Mouse (Mus musculus): ENCODE data around the gene Gm49340. TPM values are rescaled to one million over a fixed set of nuclear protein-coding genes. Genes with fewer than 3 reads are reported as not detected.
"Not testable (repeated sequence)": the region's sequence is repeated elsewhere in the genome, so short reads cannot be mapped to it uniquely, and the experiment has no call there.

The Gm49340 gene
- polyA plus RNA-seq, 1 experiment: not detected

DNA sequence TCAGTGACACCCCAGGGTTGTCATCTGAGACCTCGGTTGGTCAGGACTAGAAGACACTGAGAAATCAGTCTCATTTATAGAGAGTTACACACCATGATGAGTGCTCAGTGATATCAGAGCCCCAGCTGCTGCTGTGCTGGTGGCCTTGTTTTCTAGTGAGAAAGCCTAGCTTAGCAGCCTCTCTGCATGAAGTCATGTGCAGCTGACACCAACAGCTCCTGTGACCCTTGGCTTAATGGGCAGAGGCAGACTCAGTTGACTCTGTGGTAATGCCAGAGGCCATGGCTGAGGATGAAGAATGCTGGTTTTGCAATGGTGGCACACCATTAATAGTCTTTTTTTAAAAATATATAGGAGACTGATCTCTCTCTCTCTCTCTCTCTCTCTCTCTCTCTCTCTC is 39.9 kb upstream of the Gm49340 start:
- H3K9ac ChIP-seq (ENCODE audit: low read depth, poor library complexity, severe bottlenecking): no peak overlapping the region
- H3K9me3 ChIP-seq (replicated peaks; ENCODE audit: control insufficient read depth, insufficient read depth, low read length, poor library complexity, severe bottlenecking): no peaks in the 10 kb centered on the region
- no peaks in the 10 kb centered on the region for H3K4me1 ChIP-seq (ENCODE audit: control insufficient read depth, insufficient read depth, low read length)
- no peaks in the 10 kb centered on the region for H3K27me3 ChIP-seq (ENCODE audit: control insufficient read depth, insufficient read depth, low read length, poor library complexity, severe bottlenecking)
- H3K4me3 ChIP-seq (ENCODE audit: low read depth, low read length): no peak overlapping the region
- H3K36me3 ChIP-seq (ENCODE audit: control insufficient read depth, insufficient read depth, low read length, poor library complexity, severe bottlenecking): no peaks in the 10 kb centered on the region
- no peak for TF ChIP-seq POLR2A (IDR thresholded peaks at IDR 0.05; ENCODE audit: insufficient read depth, low read length)
- TF ChIP-seq CTCF (IDR thresholded peaks at IDR 0.05; ENCODE audit: low read depth, low read length): no peak
- no peak for TF ChIP-seq EP300 (IDR thresholded peaks at IDR 0.05; ENCODE audit: insufficient read depth, low read depth, low read length)
- no peak overlapping the region for H3K27ac ChIP-seq (ENCODE audit: insufficient read depth, low read length)

DNA sequence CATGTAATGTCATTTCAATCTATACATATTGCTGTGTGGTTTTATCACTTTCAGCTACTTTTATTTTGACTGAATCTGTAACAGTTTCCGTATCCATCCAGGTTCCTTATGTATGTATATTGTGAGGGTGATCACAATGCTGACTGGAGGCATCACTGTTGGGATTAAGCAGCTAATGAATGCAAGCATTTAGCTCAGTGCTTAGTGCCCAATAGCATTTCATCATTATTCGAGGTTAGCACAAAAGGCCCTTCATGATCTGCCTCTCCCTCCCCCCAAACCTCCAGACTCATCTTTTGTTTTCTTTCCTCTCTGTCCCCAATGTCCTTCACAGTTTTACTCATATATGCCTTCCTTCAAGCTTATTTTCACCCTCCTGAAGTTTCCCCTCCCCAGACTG is 26.4 kb upstream of the Gm49340 start:
- Histone ChIP-seq H3K4me3 (ENCODE audit: low read depth, low read length) (no peak overlapping the region), H3K9me3 (replicated peaks; ENCODE audit: control insufficient read depth, insufficient read depth, low read length, poor library complexity, severe bottlenecking) (no peaks in the 10 kb centered on the region), H3K36me3 (ENCODE audit: control insufficient read depth, insufficient read depth, low read length, poor library complexity, severe bottlenecking) (no peaks in the 10 kb centered on the region), H3K27ac (ENCODE audit: insufficient read depth, low read length) (no peak overlapping the region), H3K27me3 (ENCODE audit: control insufficient read depth, insufficient read depth, low read length, poor library complexity, severe bottlenecking) (no peaks in the 10 kb centered on the region), H3K4me1 (ENCODE audit: control insufficient read depth, insufficient read depth, low read length) (no peaks in the 10 kb centered on the region), H3K9ac (ENCODE audit: low read depth, poor library complexity, severe bottlenecking) (no peak overlapping the region)
- no peak for TF ChIP-seq POLR2A (IDR thresholded peaks at IDR 0.05; ENCODE audit: insufficient read depth, low read length)
- no peak for TF ChIP-seq CTCF (IDR thresholded peaks at IDR 0.05; ENCODE audit: low read depth, low read length)
- no peak for TF ChIP-seq EP300 (IDR thresholded peaks at IDR 0.05; ENCODE audit: insufficient read depth, low read depth, low read length)

DNA sequence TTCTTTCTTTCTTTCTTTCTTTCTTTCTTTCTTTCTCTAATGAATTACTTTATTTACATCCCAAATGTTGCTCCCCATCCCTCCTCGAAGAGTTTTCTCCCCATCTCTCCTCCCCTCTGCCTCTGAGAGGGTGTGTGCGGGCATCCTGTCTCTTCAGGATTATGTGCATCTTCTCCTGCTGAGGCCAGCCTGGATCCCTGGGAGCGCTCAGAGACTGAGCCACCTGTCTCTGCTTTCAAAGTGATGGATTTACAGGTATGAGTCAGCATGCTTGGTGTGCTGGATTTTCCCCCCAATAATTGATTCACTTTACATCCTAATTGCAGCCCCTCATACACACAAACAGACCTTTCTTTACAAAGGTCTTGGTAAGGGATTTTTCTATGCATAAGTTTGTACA is 13.6 kb upstream of the Gm49340 start:
- TF ChIP-seq CTCF (IDR thresholded peaks at IDR 0.05; ENCODE audit: low read depth, low read length) (no peak), EP300 (IDR thresholded peaks at IDR 0.05; ENCODE audit: insufficient read depth, low read depth, low read length) (peak; percentile 82), POLR2A (IDR thresholded peaks at IDR 0.05; ENCODE audit: insufficient read depth, low read length) (no peak)
- H3K9ac ChIP-seq (ENCODE audit: low read depth, poor library complexity, severe bottlenecking): no peak overlapping the region
- no peaks in the 10 kb centered on the region for H3K36me3 ChIP-seq (ENCODE audit: control insufficient read depth, insufficient read depth, low read length, poor library complexity, severe bottlenecking)
- H3K27ac ChIP-seq (ENCODE audit: insufficient read depth, low read length): no peak overlapping the region
- H3K9me3 ChIP-seq (replicated peaks; ENCODE audit: control insufficient read depth, insufficient read depth, low read length, poor library complexity, severe bottlenecking): peaks cover 2% of the 10 kb centered on the region; the same call in 1 of the 2 replicates
- H3K4me1 ChIP-seq (ENCODE audit: control insufficient read depth, insufficient read depth, low read length): peaks cover 6% of the 10 kb centered on the region
- no peak overlapping the region for H3K4me3 ChIP-seq (ENCODE audit: low read depth, low read length)
- H3K27me3 ChIP-seq (ENCODE audit: control insufficient read depth, insufficient read depth, low read length, poor library complexity, severe bottlenecking): no peaks in the 10 kb centered on the region

DNA sequence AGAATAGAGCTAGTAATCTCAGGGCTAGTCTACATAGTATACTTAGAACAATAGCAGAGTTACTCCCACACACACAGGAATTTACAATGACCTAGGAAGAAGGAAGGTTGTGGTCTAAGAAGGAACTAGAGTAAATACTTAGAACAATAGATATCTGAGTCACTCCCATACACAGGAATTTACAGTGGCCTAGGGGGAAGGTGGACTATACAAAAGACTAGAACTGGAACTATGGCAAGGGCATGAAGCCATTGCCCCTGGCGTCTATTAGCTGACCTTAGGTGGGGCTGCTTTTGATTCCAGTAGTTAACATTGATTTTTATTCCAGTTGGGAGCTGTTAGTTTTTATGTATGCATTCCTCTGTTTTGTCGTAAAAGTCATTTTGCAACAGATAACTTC is 11.0 kb upstream of the Gm49340 start:
- not testable (repeated sequence) for H3K9ac ChIP-seq (ENCODE audit: low read depth, poor library complexity, severe bottlenecking); H3K27me3 ChIP-seq (ENCODE audit: control insufficient read depth, insufficient read depth, low read length, poor library complexity, severe bottlenecking); H3K4me1 ChIP-seq (ENCODE audit: control insufficient read depth, insufficient read depth, low read length); H3K9me3 ChIP-seq (replicated peaks; ENCODE audit: control insufficient read depth, insufficient read depth, low read length, poor library complexity, severe bottlenecking); H3K4me3 ChIP-seq (ENCODE audit: low read depth, low read length); H3K36me3 ChIP-seq (ENCODE audit: control insufficient read depth, insufficient read depth, low read length, poor library complexity, severe bottlenecking)
- H3K27ac ChIP-seq (ENCODE audit: insufficient read depth, low read length): peak overlapping the region; percentile 98
- peak; percentile 93 for TF ChIP-seq EP300 (IDR thresholded peaks at IDR 0.05; ENCODE audit: insufficient read depth, low read depth, low read length)

DNA sequence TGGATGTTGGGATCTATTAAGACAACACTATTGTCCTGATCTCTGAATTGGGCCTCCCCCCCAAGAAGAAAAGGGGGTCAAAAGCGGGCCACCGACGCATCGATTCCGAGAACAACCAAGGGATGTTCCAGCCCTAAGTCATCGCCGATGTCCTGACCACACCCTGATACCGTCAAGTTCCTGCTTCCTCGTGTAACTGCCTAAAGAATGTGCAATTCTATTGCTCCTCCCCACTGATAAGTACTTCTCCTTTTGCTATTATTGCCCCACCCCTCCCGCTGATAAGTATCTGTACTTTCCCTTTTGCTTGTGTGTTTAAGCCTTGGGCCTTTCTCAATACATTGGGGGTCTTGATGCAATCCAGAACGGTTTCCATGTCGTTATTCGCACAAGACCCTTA is 8.5 kb upstream of the Gm49340 start:
- not testable (repeated sequence) for H3K4me1 ChIP-seq (ENCODE audit: control insufficient read depth, insufficient read depth, low read length)

DNA sequence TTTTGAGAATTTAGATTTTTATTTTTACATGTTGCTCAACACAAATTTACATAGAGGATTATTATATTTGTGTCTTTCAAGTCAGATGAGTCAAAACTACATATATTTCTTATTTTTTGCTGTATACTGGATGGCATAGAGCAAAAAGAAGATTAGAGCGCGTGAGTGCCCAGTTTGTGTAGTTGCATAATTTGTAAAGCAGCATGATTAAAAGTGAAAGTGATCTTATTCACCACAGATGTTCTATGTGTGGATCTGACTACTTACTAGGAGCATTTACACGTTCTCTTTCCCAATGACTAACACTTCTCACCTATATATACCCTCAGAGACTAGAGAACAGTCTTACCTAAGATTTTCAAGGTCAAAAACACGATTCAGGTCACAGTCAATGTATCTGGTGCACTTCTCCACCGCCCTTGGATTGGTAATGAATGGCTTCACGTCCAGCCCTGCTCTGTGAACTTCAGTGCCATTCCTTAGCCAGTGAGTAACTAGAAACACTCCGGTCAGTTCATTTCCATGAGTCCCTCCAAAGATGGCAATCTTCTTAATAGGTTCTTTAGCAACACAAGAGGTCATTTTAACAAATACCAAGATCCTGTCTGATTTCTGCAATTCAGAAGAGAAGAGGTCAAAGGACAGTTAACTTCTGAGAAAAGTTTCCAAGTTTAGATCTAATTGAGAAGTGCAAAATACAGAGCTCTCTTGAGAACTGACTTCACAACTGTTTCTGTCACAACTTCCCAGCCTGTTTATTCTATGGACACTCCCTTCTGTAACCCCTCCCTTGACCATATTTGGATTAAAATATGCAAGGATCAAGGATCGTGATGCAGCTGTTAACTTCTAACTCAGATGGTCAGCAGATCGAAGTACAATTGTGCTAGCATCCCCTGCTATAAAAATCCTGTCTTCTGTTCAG is 5.4 kb upstream of the Gm49340 start:
- no peak overlapping the region; the same call in 1 of the 2 replicates for H3K27ac ChIP-seq (ENCODE audit: insufficient read depth, low read length)
- H3K36me3 ChIP-seq (ENCODE audit: control insufficient read depth, insufficient read depth, low read length, poor library complexity, severe bottlenecking): peaks cover 2% of the 10 kb centered on the region; the same call in 1 of the 2 replicates
- H3K4me1 ChIP-seq (ENCODE audit: control insufficient read depth, insufficient read depth, low read length): peaks cover 4% of the 10 kb centered on the region
- TF ChIP-seq CTCF (IDR thresholded peaks at IDR 0.05; ENCODE audit: low read depth, low read length): no peak
- no peak overlapping the region for H3K9ac ChIP-seq (ENCODE audit: low read depth, poor library complexity, severe bottlenecking)
- H3K4me3 ChIP-seq (ENCODE audit: low read depth, low read length): no peak overlapping the region
- H3K9me3 ChIP-seq (replicated peaks; ENCODE audit: control insufficient read depth, insufficient read depth, low read length, poor library complexity, severe bottlenecking): peaks cover 8% of the 10 kb centered on the region
- H3K27me3 ChIP-seq (ENCODE audit: control insufficient read depth, insufficient read depth, low read length, poor library complexity, severe bottlenecking): no peaks in the 10 kb centered on the region

More for the DNA sequence above, 8.5 kb upstream of the Gm49340 start:
- H3K9ac ChIP-seq (ENCODE audit: low read depth, poor library complexity, severe bottlenecking); H3K4me3 ChIP-seq (ENCODE audit: low read depth, low read length); H3K27me3 ChIP-seq (ENCODE audit: control insufficient read depth, insufficient read depth, low read length, poor library complexity, severe bottlenecking); H3K9me3 ChIP-seq (replicated peaks; ENCODE audit: control insufficient read depth, insufficient read depth, low read length, poor library complexity, severe bottlenecking); H3K36me3 ChIP-seq (ENCODE audit: control insufficient read depth, insufficient read depth, low read length, poor library complexity, severe bottlenecking): not testable (repeated sequence)
- H3K27ac ChIP-seq (ENCODE audit: insufficient read depth, low read length): peak overlapping the region; percentile 32; the same call in 1 of the 2 replicates
